Mouse (Mus musculus): ENCODE data around the gene Sh3rf1. TPM values are rescaled to one million over a fixed set of nuclear protein-coding genes. Genes with fewer than 3 reads are reported as not detected.
A peak's percentile ranks its signal among the peaks of the same experiment; 100 is the strongest.

Sh3rf1 gene
- polyA plus RNA-seq, 1 experiment from 2014 or later: 24.0 TPM

GRCm38 (mm10) chr8:61217426-61217825, 6.2 kb upstream of the Sh3rf1 start:
- Histone ChIP-seq H3K27ac (ENCODE audit: low read depth, low read length) (no peak overlapping the region), H3K9me3 (ENCODE audit: control insufficient read depth, low read length) (no peaks in the 10 kb centered on the region), H3K4me3 (ENCODE audit: low read depth, low read length) (no peak overlapping the region), H3K36me3 (ENCODE audit: control insufficient read depth, insufficient read depth, low read length) (no peaks in the 10 kb centered on the region), H3K9ac (replicated peaks; ENCODE audit: low read depth, low read length) (no peak overlapping the region), H3K4me1 (ENCODE audit: control insufficient read depth, insufficient read depth, low read length) (no peaks in the 10 kb centered on the region), H3K4me2 (ENCODE audit: low read depth, low read length) (no peak overlapping the region), H3K27me3 (ENCODE audit: control insufficient read depth, insufficient read depth, low read length) (no peaks in the 10 kb centered on the region)
- WGBS: 78% methylated on average over 8 of the region's 8 CpGs
- no peak for ATAC-seq (ENCODE audit: low read depth)

DNA sequence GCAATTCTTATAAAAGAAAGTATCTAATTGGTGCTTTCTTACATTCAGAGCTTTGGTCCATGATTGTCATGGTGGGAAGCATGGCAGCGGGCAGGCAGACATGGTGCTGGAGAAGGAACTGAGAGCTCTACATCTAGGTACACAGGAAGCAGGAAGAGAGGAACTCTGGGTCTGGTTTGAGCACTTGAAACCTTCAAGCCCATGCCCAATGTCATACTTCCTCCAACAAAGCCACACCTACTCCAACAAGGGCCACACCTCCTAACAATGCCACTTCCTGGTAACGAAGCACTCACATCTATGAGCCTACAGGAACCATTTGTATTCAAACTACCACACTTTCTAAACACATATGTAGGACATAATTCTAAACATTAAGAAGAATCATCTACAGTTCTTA, 5.2 kb upstream of the Sh3rf1 start:
- Histone ChIP-seq H3K27me3 (ENCODE audit: control insufficient read depth, insufficient read depth, low read length) (no peaks in the 10 kb centered on the region), H3K4me1 (ENCODE audit: control insufficient read depth, insufficient read depth, low read length) (no peaks in the 10 kb centered on the region), H3K36me3 (ENCODE audit: control insufficient read depth, insufficient read depth, low read length) (no peaks in the 10 kb centered on the region), H3K27ac (ENCODE audit: low read depth, low read length) (no peak overlapping the region), H3K9me3 (ENCODE audit: control insufficient read depth, low read length) (no peaks in the 10 kb centered on the region), H3K9ac (replicated peaks; ENCODE audit: low read depth, low read length) (no peak overlapping the region), H3K4me2 (ENCODE audit: low read depth, low read length) (no peak overlapping the region), H3K4me3 (ENCODE audit: low read depth, low read length) (no peak overlapping the region)
- 91% methylated on average over 2 of the region's 2 CpGs for WGBS
- no peak for ATAC-seq (ENCODE audit: low read depth)

DNA sequence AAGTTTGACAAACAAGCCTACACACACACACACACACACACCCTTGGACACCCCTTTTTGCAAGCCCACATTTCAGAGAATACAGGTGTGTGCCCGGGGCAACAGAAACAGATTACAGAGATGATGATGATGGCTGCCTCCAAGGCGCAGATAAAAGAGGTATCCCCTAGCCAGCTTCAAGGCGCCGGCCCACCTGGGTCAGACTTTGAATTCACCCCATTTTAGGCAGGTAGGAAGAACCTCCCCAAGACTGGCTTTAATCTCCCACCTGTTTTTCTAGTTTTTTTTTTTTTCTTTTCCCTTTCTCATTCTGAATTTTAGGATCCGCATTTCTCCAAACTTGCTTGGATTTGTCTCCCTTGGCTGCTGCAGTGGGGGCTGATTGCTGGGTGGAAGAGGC, 389 bp upstream of the Sh3rf1 start:
- ATAC-seq (ENCODE audit: low read depth): no peak
- WGBS: 31% methylated on average over 5 of the region's 5 CpGs
- H3K36me3 ChIP-seq (ENCODE audit: control insufficient read depth, insufficient read depth, low read length): no peaks in the 10 kb centered on the region
- peak overlapping the region; percentile 83; the same call in 1 of the 2 replicates for H3K9ac ChIP-seq (replicated peaks; ENCODE audit: low read depth, low read length)
- H3K4me3 ChIP-seq (ENCODE audit: low read depth, low read length): peak overlapping the region; percentile 83
- H3K9me3 ChIP-seq (ENCODE audit: control insufficient read depth, low read length): no peaks in the 10 kb centered on the region
- H3K27ac ChIP-seq (ENCODE audit: low read depth, low read length): no peak overlapping the region; the same call in 1 of the 2 replicates
- peak overlapping the region; percentile 88 for H3K4me2 ChIP-seq (ENCODE audit: low read depth, low read length)
- H3K27me3 ChIP-seq (ENCODE audit: control insufficient read depth, insufficient read depth, low read length): no peaks in the 10 kb centered on the region
- H3K4me1 ChIP-seq (ENCODE audit: control insufficient read depth, insufficient read depth, low read length): peaks cover 20% of the 10 kb centered on the region; the same call in 1 of the 2 replicates

DNA sequence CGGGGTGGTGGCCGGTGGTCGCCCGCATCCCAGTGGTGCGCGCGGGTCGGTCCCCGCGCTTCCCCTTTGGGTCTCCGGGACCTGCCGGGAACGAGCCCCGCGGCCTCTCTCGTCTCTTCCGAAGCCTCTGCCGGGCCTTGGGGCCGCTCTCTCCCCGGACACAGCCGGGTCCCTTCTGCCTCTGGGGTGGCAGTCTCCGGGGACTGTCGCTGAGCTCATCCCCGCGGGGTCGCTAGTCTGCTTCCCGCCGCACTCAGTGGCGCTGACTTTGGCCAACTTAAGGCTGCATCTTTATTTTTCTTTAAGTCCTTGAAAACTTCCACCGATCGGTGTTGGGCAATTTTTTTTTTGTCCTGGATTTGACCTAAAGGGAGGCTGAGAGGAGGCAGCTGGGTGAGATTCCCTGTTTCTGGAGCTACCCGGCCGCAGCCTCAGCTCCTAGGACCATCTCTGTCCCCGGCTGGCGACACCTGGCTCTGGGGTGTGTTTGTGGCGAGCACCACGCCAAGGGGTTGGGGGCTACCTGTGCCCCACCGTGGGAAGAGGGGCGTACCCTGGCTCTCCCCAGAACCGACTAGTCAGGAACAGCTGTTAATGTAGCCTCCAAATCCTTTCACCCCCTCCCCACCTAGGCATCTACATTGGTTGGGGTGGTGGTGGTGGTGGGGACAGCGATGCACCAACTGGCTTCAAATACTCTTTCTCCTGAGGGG, 864 bp downstream of the Sh3rf1 start:
- WGBS: under 1% methylated on average over 32 of the region's 41 CpGs
- H3K9me3 ChIP-seq (ENCODE audit: control insufficient read depth, low read length): no peaks in the 10 kb centered on the region
- H3K27ac ChIP-seq (ENCODE audit: low read depth, low read length): peak overlapping the region; percentile 63
- H3K27me3 ChIP-seq (ENCODE audit: control insufficient read depth, insufficient read depth, low read length): no peaks in the 10 kb centered on the region
- H3K4me3 ChIP-seq (ENCODE audit: low read depth, low read length): peak overlapping the region; percentile 83
- ATAC-seq (ENCODE audit: low read depth): peak; percentile 75
- H3K36me3 ChIP-seq (ENCODE audit: control insufficient read depth, insufficient read depth, low read length): no peaks in the 10 kb centered on the region
- H3K9ac ChIP-seq (replicated peaks; ENCODE audit: low read depth, low read length): peak overlapping the region; percentile 83
- H3K4me1 ChIP-seq (ENCODE audit: control insufficient read depth, insufficient read depth, low read length): peaks cover 31% of the 10 kb centered on the region
- peak overlapping the region; percentile 88 for H3K4me2 ChIP-seq (ENCODE audit: low read depth, low read length)

GRCm38 (mm10) chr8:61225581-61226395, 2.1 kb downstream of the Sh3rf1 start:
- Histone ChIP-seq H3K27ac (ENCODE audit: low read depth, low read length) (no peak overlapping the region), H3K27me3 (ENCODE audit: control insufficient read depth, insufficient read depth, low read length) (no peaks in the 10 kb centered on the region), H3K36me3 (ENCODE audit: control insufficient read depth, insufficient read depth, low read length) (no peaks in the 10 kb centered on the region), H3K4me3 (ENCODE audit: low read depth, low read length) (peak overlapping the region; percentile 83), H3K4me2 (ENCODE audit: low read depth, low read length) (peak overlapping the region; percentile 88), H3K4me1 (ENCODE audit: control insufficient read depth, insufficient read depth, low read length) (peaks cover 35% of the 10 kb centered on the region), H3K9ac (replicated peaks; ENCODE audit: low read depth, low read length) (peak overlapping the region; percentile 56), H3K9me3 (ENCODE audit: control insufficient read depth, low read length) (no peaks in the 10 kb centered on the region)
- 31% methylated on average over 20 of the region's 20 CpGs for WGBS
- ATAC-seq (ENCODE audit: low read depth): no peak

- Histone ChIP-seq H3K27ac (ENCODE audit: low read depth, low read length) (no peak overlapping the region), H3K4me1 (ENCODE audit: control insufficient read depth, insufficient read depth, low read length) (peaks cover 35% of the 10 kb centered on the region)
Measured at GRCm38 (mm10) chr8:61226632-61227031, 3.0 kb downstream of the Sh3rf1 start.

GRCm38 (mm10) chr8:61228678-61229077, 5.0 kb downstream of the Sh3rf1 start:
- H3K9me3 ChIP-seq (ENCODE audit: control insufficient read depth, low read length): no peaks in the 10 kb centered on the region
- no peaks in the 10 kb centered on the region for H3K27me3 ChIP-seq (ENCODE audit: control insufficient read depth, insufficient read depth, low read length)
- no peak overlapping the region for H3K27ac ChIP-seq (ENCODE audit: low read depth, low read length)
- H3K36me3 ChIP-seq (ENCODE audit: control insufficient read depth, insufficient read depth, low read length): no peaks in the 10 kb centered on the region
- H3K4me3 ChIP-seq (ENCODE audit: low read depth, low read length): peak overlapping the region; percentile 7
- no peak overlapping the region for H3K9ac ChIP-seq (replicated peaks; ENCODE audit: low read depth, low read length)
- H3K4me1 ChIP-seq (ENCODE audit: control insufficient read depth, insufficient read depth, low read length): peaks cover 35% of the 10 kb centered on the region
- WGBS: 76% methylated on average over 8 of the region's 8 CpGs
- ATAC-seq (ENCODE audit: low read depth): no peak
- H3K4me2 ChIP-seq (ENCODE audit: low read depth, low read length): peak overlapping the region; percentile 35; the same call in 1 of the 2 replicates

More at GRCm38 (mm10) chr8:61226632-61227031, 3.0 kb downstream of the Sh3rf1 start:
- Histone ChIP-seq H3K9ac (replicated peaks; ENCODE audit: low read depth, low read length) (no peak overlapping the region; the same call in 1 of the 2 replicates), H3K27me3 (ENCODE audit: control insufficient read depth, insufficient read depth, low read length) (no peaks in the 10 kb centered on the region), H3K4me3 (ENCODE audit: low read depth, low read length) (peak overlapping the region; percentile 83), H3K4me2 (ENCODE audit: low read depth, low read length) (peak overlapping the region; percentile 88), H3K36me3 (ENCODE audit: control insufficient read depth, insufficient read depth, low read length) (no peaks in the 10 kb centered on the region), H3K9me3 (ENCODE audit: control insufficient read depth, low read length) (no peaks in the 10 kb centered on the region)
- ATAC-seq (ENCODE audit: low read depth): no peak
- WGBS: 62% methylated on average over 5 of the region's 5 CpGs

DNA sequence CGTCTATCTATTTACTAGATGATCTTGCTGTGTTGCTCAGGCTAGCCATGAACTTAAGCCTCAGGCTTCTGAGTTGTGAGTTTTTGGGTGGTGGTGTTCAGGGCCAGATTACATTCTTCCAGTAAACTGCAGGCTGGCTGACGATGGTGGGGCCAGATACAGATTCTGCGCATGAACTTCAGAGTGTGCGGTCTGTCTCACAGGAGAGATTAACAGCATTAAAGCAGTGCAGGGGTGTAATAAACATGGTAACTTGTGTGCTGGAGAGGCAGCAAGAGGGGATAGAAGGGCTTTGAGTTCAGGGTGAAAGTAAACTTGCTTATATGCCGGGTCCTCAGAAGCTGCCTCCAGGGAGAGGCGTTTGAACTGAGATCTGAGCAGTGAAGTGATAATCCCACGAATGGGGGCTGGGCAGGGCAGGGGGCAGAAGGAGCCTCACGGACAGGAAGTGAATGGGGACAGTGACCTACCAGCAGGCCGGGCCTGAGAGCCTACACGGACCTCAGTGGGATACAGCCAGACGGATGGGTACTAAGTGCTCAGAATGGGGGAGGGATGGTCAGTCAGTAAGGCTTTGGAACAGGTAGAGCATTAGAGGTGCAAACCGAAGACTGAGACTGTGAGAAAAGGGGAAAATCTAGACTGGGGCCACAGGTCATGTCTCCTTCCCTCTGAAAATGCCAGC, 6.0 kb downstream of the Sh3rf1 start:
- Histone ChIP-seq H3K27ac (ENCODE audit: low read depth, low read length) (no peak overlapping the region), H3K4me1 (ENCODE audit: control insufficient read depth, insufficient read depth, low read length) (peaks cover 35% of the 10 kb centered on the region), H3K4me3 (ENCODE audit: low read depth, low read length) (no peak overlapping the region), H3K9me3 (ENCODE audit: control insufficient read depth, low read length) (no peaks in the 10 kb centered on the region), H3K36me3 (ENCODE audit: control insufficient read depth, insufficient read depth, low read length) (no peaks in the 10 kb centered on the region), H3K4me2 (ENCODE audit: low read depth, low read length) (peak overlapping the region; percentile 25; the same call in 1 of the 2 replicates), H3K27me3 (ENCODE audit: control insufficient read depth, insufficient read depth, low read length) (no peaks in the 10 kb centered on the region), H3K9ac (replicated peaks; ENCODE audit: low read depth, low read length) (no peak overlapping the region)
- no peak for ATAC-seq (ENCODE audit: low read depth)
- WGBS: 63% methylated on average over 12 of the region's 12 CpGs
